Mouse (Mus musculus): ENCODE data around the gene Atg101. TPM values are rescaled to one million over a fixed set of nuclear protein-coding genes. Genes with fewer than 3 reads are reported as not detected.

Gene Atg101
- total and polyA plus RNA-seq, 3 experiments: 75.2 to 75.5 TPM; not detected in 1

DNA sequence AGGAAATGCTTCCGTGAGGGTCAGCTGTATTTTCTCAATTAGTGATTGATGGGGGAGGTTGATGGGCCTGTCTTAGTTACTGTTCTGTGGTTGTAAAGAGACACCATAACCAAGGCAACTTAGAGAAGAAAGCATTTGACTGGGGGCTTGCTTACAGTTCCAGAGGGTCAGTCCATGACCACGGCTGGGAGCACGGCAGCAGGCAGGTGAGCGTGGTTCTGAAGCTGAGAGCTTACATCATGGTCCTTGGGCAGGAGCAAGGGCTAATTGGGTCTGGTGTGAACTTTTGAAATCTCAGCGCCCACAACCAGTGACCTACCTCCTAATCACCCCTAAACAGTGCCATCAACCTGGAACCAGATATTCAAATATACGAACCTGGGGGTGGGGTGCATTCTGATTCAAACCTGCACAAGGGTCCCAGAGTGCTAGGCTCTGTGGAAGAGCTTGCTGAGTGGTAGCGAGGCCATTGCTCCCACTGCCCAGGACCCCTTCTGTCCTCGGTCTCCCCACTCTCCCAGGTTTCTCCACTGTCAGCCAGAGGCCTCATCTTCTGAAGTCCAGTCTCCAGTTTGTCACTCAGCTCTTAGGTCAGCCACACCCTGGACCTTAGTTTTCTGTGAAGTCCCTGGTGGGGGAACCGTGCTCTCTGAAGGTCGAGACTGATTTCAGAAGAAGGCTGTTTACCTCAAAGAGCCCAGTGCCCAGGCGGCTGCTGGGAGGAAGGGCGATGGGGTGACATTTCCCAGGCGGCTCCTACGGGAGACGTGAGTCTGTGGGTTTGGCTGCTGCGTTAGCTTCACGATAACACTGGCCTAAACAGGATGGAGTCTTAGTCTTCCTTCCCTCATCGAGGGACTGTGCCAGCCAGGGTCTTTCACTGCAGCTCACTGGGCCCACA is 33.1 kb downstream of the Atg101 start:
- Histone ChIP-seq H3K9ac (ENCODE audit: control insufficient read depth, low read depth, low read length, poor library complexity, severe bottlenecking) (peak overlapping the region; percentile 28; the same call in 1 of the 2 replicates), H3K36me3 (ENCODE audit: control insufficient read depth in 1 of 2, insufficient read depth in 2 of 2, low read length in 2 of 2) (peaks cover 0 to 40% of the 10 kb centered on the region in 2 experiments; a peak in 2 of 4 replicates), H3K27ac (ENCODE audit: control insufficient read depth, low read depth, low read length) (peak overlapping the region; percentile 81), H3K4me1 (ENCODE audit: control insufficient read depth in 1 of 2, insufficient read depth in 2 of 2, low read length in 2 of 2) (peaks cover 28 to 60% of the 10 kb centered on the region in 2 experiments), H3K9me3 (replicated peaks; ENCODE audit: insufficient read depth, low read length) (no peaks in the 10 kb centered on the region), H3K79me2 (ENCODE audit: control insufficient read depth, insufficient read depth, low read length, poor library complexity) (no peaks in the 10 kb centered on the region), H3K27me3 (ENCODE audit: control insufficient read depth in 1 of 2, insufficient read depth in 2 of 2, low read length in 2 of 2) (no peaks in the 10 kb centered on the region), H3K4me3 (ENCODE audit: control insufficient read depth in 1 of 2, insufficient read depth in 1 of 2, low read depth in 2 of 2, low read length in 2 of 2) (peak overlapping the region; percentile 54 to 59)
- TF ChIP-seq POLR2AphosphoS2 (IDR thresholded peaks at IDR 0.05; ENCODE audit: low read length) (no peak), RCOR1 (IDR thresholded peaks at IDR 0.05; ENCODE audit: low read depth, low read length) (peak; percentile 19), TBP (IDR thresholded peaks at IDR 0.05; ENCODE audit: low read depth, low read length) (no peak), MYC (IDR thresholded peaks at IDR 0.05; ENCODE audit: low read depth, low read length) (no peak), GATA1 (IDR thresholded peaks at IDR 0.05; ENCODE audit: low read depth, low read length) (0 out of 2 replicates have a peak, but pooled peaks have one; percentile 6), RAD21 (IDR thresholded peaks at IDR 0.05; ENCODE audit: low read depth, low read length) (no peak)
- DNase-seq (ENCODE audit: low read depth, low spot score): peak; percentile 42

DNA sequence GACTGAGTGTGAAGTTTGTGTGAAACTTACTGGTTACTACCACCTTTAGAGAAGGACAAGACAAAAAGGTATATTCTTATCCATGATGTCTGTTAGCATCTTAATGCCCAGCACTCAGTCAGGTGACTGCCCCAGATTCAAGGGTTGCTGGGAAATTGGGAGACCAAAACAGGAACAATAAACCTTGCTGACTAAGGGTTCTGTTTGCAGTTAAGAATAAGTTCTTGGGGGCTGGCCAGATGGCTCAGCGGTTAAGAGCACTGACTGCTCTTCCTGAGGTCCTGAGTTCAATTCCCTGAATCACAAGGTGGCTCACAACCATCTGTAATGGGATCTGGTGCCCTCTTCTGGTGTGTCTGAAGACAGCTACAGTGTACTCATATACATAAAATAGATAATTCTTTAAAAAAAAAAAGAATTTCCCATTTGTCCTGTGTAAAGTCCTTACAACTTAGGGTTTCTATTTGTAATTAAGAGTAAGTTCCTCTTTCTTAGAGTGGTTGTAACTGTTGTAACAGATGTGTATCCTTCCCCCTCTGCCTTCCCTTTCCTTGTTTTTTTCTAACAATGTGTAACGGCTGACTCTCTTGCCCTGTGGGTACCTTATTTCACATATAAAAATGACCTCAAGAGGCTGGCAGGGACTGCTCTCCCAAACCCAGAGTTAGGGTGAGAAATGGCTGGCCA is 33.9 kb downstream of the Atg101 start:
- peaks cover 28 to 55% of the 10 kb centered on the region in 2 experiments for H3K4me1 ChIP-seq (ENCODE audit: control insufficient read depth in 1 of 2, insufficient read depth in 2 of 2, low read length in 2 of 2)
- no peak for TF ChIP-seq NRF1 (IDR thresholded peaks at IDR 0.05; ENCODE audit: insufficient read depth, low read depth, low read length, poor library complexity, severe bottlenecking)
- TF ChIP-seq ZKSCAN1 (IDR thresholded peaks at IDR 0.05; ENCODE audit: low read depth, low read length): 0 out of 2 replicates have a peak, but pooled peaks have one; percentile 1
- TF ChIP-seq MAFK (IDR thresholded peaks at IDR 0.05; ENCODE audit: borderline replicate concordance, low read depth, low read length): peak; percentile 95
- TF ChIP-seq RAD21 (IDR thresholded peaks at IDR 0.05; ENCODE audit: low read depth, low read length): no peak
- TF ChIP-seq ZNF384 (IDR thresholded peaks at IDR 0.05; ENCODE audit: low read depth, low read length): peak; percentile 93
- no peak for TF ChIP-seq SMC3 (IDR thresholded peaks at IDR 0.05; ENCODE audit: low read depth, low read length)
- TF ChIP-seq POLR2AphosphoS2 (IDR thresholded peaks at IDR 0.05; ENCODE audit: low read length): no peak
- no peak for TF ChIP-seq NELFE (IDR thresholded peaks at IDR 0.05; ENCODE audit: low read depth, low read length)
- no peak for TF ChIP-seq ZC3H11A (IDR thresholded peaks at IDR 0.05; ENCODE audit: low read depth, low read length)
- peak; percentile 89 for TF ChIP-seq MYB (IDR thresholded peaks at IDR 0.05; ENCODE audit: low read depth, low read length)
- TF ChIP-seq USF1 (IDR thresholded peaks at IDR 0.05; ENCODE audit: low read depth, low read length): peak; percentile 87
- TF ChIP-seq MEF2A (IDR thresholded peaks at IDR 0.05; ENCODE audit: extremely low read depth, insufficient replicate concordance, low read depth, low read length, poor library complexity, severe bottlenecking): no peak
- TF ChIP-seq POLR2AphosphoS5 (IDR thresholded peaks at IDR 0.05; ENCODE audit: borderline replicate concordance, low read depth, low read length): no peak
- TF ChIP-seq CTCF (IDR thresholded peaks at IDR 0.05 in 2 of 3, conservative IDR thresholded peaks at IDR 0.05 in 1 of 3; ENCODE audit: control insufficient read depth in 1 of 3, insufficient read depth in 1 of 3, low read depth in 2 of 3, low read length in 3 of 3, poor library complexity in 1 of 3, severe bottlenecking in 1 of 3): peak in 2 of 3 experiments; percentile 12 to 34; a peak in 1 of 6 replicates
- TF ChIP-seq ZMIZ1 (IDR thresholded peaks at IDR 0.05; ENCODE audit: low read depth, low read length): no peak
- no peak for TF ChIP-seq GATA1 (IDR thresholded peaks at IDR 0.05; ENCODE audit: low read depth, low read length)
- TF ChIP-seq MAZ (IDR thresholded peaks at IDR 0.05; ENCODE audit: low read depth, low read length): no peak
- TF ChIP-seq MAX (IDR thresholded peaks at IDR 0.05; ENCODE audit: low read length): no peak
- no peak for TF ChIP-seq MYC (IDR thresholded peaks at IDR 0.05; ENCODE audit: low read depth, low read length)
- no peak; a peak in 1 of 4 replicates for TF ChIP-seq POLR2A (IDR thresholded peaks at IDR 0.05; ENCODE audit: control insufficient read depth in 1 of 2, insufficient read depth in 1 of 2, low read depth in 1 of 2, low read length in 2 of 2, poor library complexity in 1 of 2)
- TF ChIP-seq ELF1 (IDR thresholded peaks at IDR 0.05; ENCODE audit: low read depth, low read length): no peak
- TF ChIP-seq EP300 (IDR thresholded peaks at IDR 0.05; ENCODE audit: low read depth in 1 of 2, low read length in 2 of 2): peak; percentile 78 to 81
- peak; percentile 79 for TF ChIP-seq ETS1 (IDR thresholded peaks at IDR 0.05; ENCODE audit: low read depth, low read length)
- no peak for TF ChIP-seq JUND (IDR thresholded peaks at IDR 0.05; ENCODE audit: low read depth, low read length)
- TF ChIP-seq CHD1 (IDR thresholded peaks at IDR 0.05; ENCODE audit: low read depth, low read length): no peak

More for the DNA sequence above, 33.9 kb downstream of the Atg101 start:
- peak; percentile 91 for DNase-seq (ENCODE audit: low read depth, low spot score)
- Histone ChIP-seq H3K4me3 (ENCODE audit: control insufficient read depth in 1 of 2, insufficient read depth in 1 of 2, low read depth in 2 of 2, low read length in 2 of 2) (peak overlapping the region; percentile 21 to 23; a peak in 3 of 4 replicates), H3K27me3 (ENCODE audit: control insufficient read depth in 1 of 2, insufficient read depth in 2 of 2, low read length in 2 of 2) (no peaks in the 10 kb centered on the region), H3K79me2 (ENCODE audit: control insufficient read depth, insufficient read depth, low read length, poor library complexity) (no peaks in the 10 kb centered on the region), H3K9me3 (replicated peaks; ENCODE audit: insufficient read depth, low read length) (no peaks in the 10 kb centered on the region), H3K9ac (ENCODE audit: control insufficient read depth, low read depth, low read length, poor library complexity, severe bottlenecking) (peak overlapping the region; percentile 28; the same call in 1 of the 2 replicates), H3K36me3 (ENCODE audit: control insufficient read depth in 1 of 2, insufficient read depth in 2 of 2, low read length in 2 of 2) (peaks cover 0 to 40% of the 10 kb centered on the region in 2 experiments; a peak in 2 of 4 replicates), H3K27ac (ENCODE audit: control insufficient read depth, low read depth, low read length) (peak overlapping the region; percentile 81)

Measured in MEL (cell line).